Mouse (Mus musculus) heart, adult 2 months (tissue): ENCODE data around the gene Ehbp1.

Experiments used
- CTCF ChIP-seq: fragments of 200-600 bp; IDR thresholded peaks from 2 replicates; pipeline ENCODE4 v1.8.1; 2022; ENCODE audit warnings: antibody characterized with exemption, mild to moderate bottlenecking, moderate library complexity
- POLR2A ChIP-seq: fragments of 200-500 bp; IDR thresholded peaks from 2 replicates; pipeline ENCODE4 v1.6.1; 2011; ENCODE audit warnings: mild to moderate bottlenecking, low read depth, low read length, control low read depth; ENCODE audit not compliant: insufficient read depth

DNA sequence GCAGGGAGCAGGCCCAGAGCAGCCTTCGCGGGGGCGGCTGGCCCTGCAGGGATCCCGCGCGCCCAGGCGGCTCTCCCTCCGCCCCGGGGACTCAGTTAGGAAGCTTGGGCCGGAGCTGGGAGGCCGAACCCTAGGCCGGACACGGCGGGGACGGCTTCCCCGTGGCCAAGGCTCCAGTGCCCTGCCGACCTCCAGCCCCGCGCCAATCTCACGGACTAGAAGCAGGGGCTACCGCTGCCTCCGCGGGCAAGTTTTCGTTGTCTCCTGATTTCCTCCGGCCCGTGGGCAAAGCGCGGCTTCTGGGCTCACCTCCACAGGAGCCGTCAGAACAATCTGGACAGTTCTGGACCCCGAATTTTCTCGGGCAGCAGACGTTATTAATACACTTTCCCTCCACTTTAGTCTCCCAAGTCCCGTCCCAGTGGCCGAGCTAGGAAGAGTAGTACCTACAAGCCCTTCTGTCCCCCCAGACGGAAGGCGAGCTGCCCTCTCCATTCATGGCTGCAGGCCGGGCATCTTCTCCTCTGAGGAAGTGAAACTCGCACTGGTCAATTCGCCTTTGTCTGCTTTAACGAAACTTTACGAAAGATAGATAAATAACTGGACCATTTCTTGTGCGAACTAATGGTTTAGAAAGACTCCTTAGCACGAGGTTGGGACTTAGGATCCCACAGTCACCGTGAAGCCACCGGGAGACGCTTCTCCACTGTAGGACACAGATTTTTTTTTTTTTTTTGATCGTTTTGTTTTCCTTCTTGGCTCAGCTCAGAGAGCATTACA, 348.3 kb downstream of the Ehbp1 start:
- TF ChIP-seq CTCF (no peak), POLR2A (no peak)
